ENCODE assay signal across 9 mouse cellular contexts in genomic region chr3:133757756-133758420, GRCm38 (mm10).
DNase-seq lines count a peak whose midpoint lies in the region; ATAC-seq and TF ChIP-seq lines count a peak whose summit lies in the region.
"Had no signal": no experiment of that assay in that cellular context is flagged by ENCODE, and none has a peak within 500 bp of the region (broad histone marks: within the 10 kb centered on the region; RNA-seq: fewer than 3 reads in every experiment).

No protein-coding gene starts in this region.

- DNase-seq in kidney, adult 2 months, result peak; percentile 11
- DNase-seq in kidney, adult 18-20 months, result no peak
- DNase-seq in left cerebral cortex, postnatal 25 days (ENCODE audit: low spot score in 2 of 2), result peak; percentile 52 to 74
- no peak for DNase-seq in embryo, embryonic 9.5 days (ENCODE audit: extremely low spot score)
- DNase-seq in c-Kit-positive CD71-positive TER-119-positive erythroid progenitor cells, embryonic 14.5 days (ENCODE audit: low spot score), result no peak
- DNase-seq: kidney, adult 11 months had no signal

- no peak overlapping the region for H3K27ac ChIP-seq in kidney, adult 2 months (ENCODE audit: insufficient read depth, low read depth, low read length)
- H3K27ac ChIP-seq in forebrain, embryonic 16.5 days (ENCODE audit: low read length), result no peak overlapping the region

- no peaks in the 10 kb centered on the region for H3K9me3 ChIP-seq in forebrain, embryonic 16.5 days (ENCODE audit: control insufficient read depth, low read length)

- H3K36me3 ChIP-seq in kidney, adult 2 months (ENCODE audit: control insufficient read depth, insufficient read depth, low read length), result no peaks in the 10 kb centered on the region
- H3K36me3 ChIP-seq in forebrain, embryonic 16.5 days (ENCODE audit: control insufficient read depth, insufficient read depth), result no peaks in the 10 kb centered on the region

- ATAC-seq in forebrain, embryonic 16.5 days, result peak; percentile 85
- 0 out of 2 replicates have a peak, but pooled peaks have one; percentile 25 for ATAC-seq in megakaryocyte-erythroid progenitor cell, adult 5-6 weeks (replicated peaks; ENCODE audit: low FRiP score, low TSS enrichment, poor library complexity, severe bottlenecking)
- no peak for ATAC-seq in monocyte, adult 5-6 weeks (replicated peaks; ENCODE audit: insufficient number of reproducible peaks, low FRiP score, low TSS enrichment, poor library complexity, severe bottlenecking)

- no peak overlapping the region for H3K4me3 ChIP-seq in kidney, adult 2 months (ENCODE audit: insufficient read depth, low read depth, low read length)
- H3K4me3 ChIP-seq in forebrain, embryonic 16.5 days (replicated peaks; ENCODE audit: low read length), result no peak overlapping the region

- H3K4me2 ChIP-seq in forebrain, embryonic 16.5 days (ENCODE audit: low read length), result no peak overlapping the region

- no peak for TF ChIP-seq CTCF in kidney, adult 2 months (conservative IDR thresholded peaks at IDR 0.05; ENCODE audit: insufficient read depth, insufficient read length, low read depth, low read length)

- WGBS in kidney, adult 2 months, result 38% methylated on average over 12 of the region's 12 CpGs
- 47% methylated on average over 12 of the region's 12 CpGs for WGBS in forebrain, embryonic 16.5 days

- H3K4me1 ChIP-seq in kidney, adult 2 months (ENCODE audit: control insufficient read depth, insufficient read depth, low read length), result peaks cover 18% of the 10 kb centered on the region; the same call in 1 of the 2 replicates
- peaks cover 23% of the 10 kb centered on the region for H3K4me1 ChIP-seq in forebrain, embryonic 16.5 days (replicated peaks; ENCODE audit: control insufficient read depth, insufficient read depth, low read length)

- no peak for TF ChIP-seq POLR2A in kidney, adult 2 months (IDR thresholded peaks at IDR 0.05; ENCODE audit: low read depth, low read length)

- no peak overlapping the region for H3K9ac ChIP-seq in forebrain, embryonic 16.5 days (replicated peaks; ENCODE audit: low read depth, low read length)

- no peaks in the 10 kb centered on the region for H3K27me3 ChIP-seq in kidney, adult 2 months (replicated peaks; ENCODE audit: control insufficient read depth, insufficient read depth, low read length)
- H3K27me3 ChIP-seq in forebrain, embryonic 16.5 days (replicated peaks; ENCODE audit: control insufficient read depth, insufficient read depth, low read length), result no peaks in the 10 kb centered on the region

- intact Hi-C loops in left cerebral cortex, postnatal 25 days (cut with DNase I), result loop anchor here (2.0 to 10.0 kb wide), 2 partner anchors 213 to 477 kb away; partner anchors contain the start of genes Cxxc4 and Tet2

Comparison
In these comparisons a context has a peak if more than half of its experiments do, and no peak if none do; other contexts are left out.
1. DNase-seq: peak in kidney, adult 2 months (single experiment) and left cerebral cortex, postnatal 25 days (2 of 2); none in kidney, adult 18-20 months (single experiment), embryo, embryonic 9.5 days (single experiment) and c-Kit-positive CD71-positive TER-119-positive erythroid progenitor cells, embryonic 14.5 days (single experiment).